8 mouse cellular contexts compared by ENCODE assay signal in the genomic region with DNA sequence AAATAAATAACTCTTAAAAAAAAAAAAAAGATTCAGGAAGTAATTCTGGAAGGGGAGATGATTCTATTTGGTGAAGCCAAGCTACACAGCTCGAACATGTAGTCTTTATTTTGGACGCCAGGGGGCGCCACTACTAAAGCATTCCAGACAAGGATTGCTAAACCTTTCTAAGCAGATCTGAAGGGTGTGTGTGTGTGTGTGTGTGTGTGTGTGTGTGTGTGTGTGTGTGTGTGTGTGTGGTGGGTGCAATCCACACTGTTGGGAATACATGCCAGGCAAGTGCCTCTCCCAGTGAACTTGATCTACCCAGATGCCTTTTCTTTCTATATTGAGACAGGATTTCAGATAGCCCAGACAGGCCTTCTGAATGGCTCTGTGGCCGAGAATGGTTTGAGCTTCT. TPM values are rescaled to one million over a fixed set of nuclear protein-coding genes. Genes with fewer than 3 reads are reported as not detected.
DNase-seq lines count a peak whose midpoint lies in the region; ATAC-seq and TF ChIP-seq lines count a peak whose summit lies in the region.

No protein-coding gene starts in this region.

- H3K4me3 ChIP-seq in MEL (ENCODE audit: control insufficient read depth in 1 of 2, insufficient read depth in 1 of 2, low read depth in 2 of 2, low read length in 2 of 2), result no peak overlapping the region
- H3K4me3 ChIP-seq in forebrain, embryonic 15.5 days, result no peak overlapping the region
- H3K4me3 ChIP-seq in hindbrain, embryonic 12.5 days, result no peak overlapping the region
- no peak overlapping the region for H3K4me3 ChIP-seq in lung, postnatal 0 days (ENCODE audit: low read depth, low read length)

- peak; percentile 82 for ATAC-seq in forebrain, embryonic 15.5 days (replicated peaks)
- ATAC-seq in hindbrain, embryonic 12.5 days (ENCODE audit: low FRiP score), result peak; percentile 82
- ATAC-seq in lung, postnatal 0 days, result peak; percentile 81

- peak; percentile 89 for DNase-seq in MEL (ENCODE audit: low read depth, low spot score)
- peak; percentile 68 for DNase-seq in cerebellum, adult 11 months
- peak; percentile 84 to 88 for DNase-seq in layer of hippocampus, postnatal 10 days (ENCODE audit: low spot score in 2 of 2)
- peak; percentile 87 for DNase-seq in lung, postnatal 0 days (ENCODE audit: low spot score)
- peak; percentile 88 for DNase-seq in retina, postnatal 1 day
- peak; percentile 93 for DNase-seq in thymus, postnatal 4 days

- TF ChIP-seq RAD21 in MEL (IDR thresholded peaks at IDR 0.05; ENCODE audit: low read depth, low read length), result peak; percentile 80

- H3K9ac ChIP-seq in MEL (ENCODE audit: control insufficient read depth, low read depth, low read length, poor library complexity, severe bottlenecking), result no peak overlapping the region
- H3K9ac ChIP-seq in forebrain, embryonic 15.5 days (replicated peaks), result no peak overlapping the region
- H3K9ac ChIP-seq in hindbrain, embryonic 12.5 days, result no peak overlapping the region
- no peak overlapping the region for H3K9ac ChIP-seq in lung, postnatal 0 days (replicated peaks; ENCODE audit: low read depth)

- no peak for TF ChIP-seq POLR2A in MEL (IDR thresholded peaks at IDR 0.05; ENCODE audit: control insufficient read depth in 1 of 2, insufficient read depth in 1 of 2, low read depth in 1 of 2, low read length in 2 of 2, poor library complexity in 1 of 2)

- no peaks in the 10 kb centered on the region for H3K27me3 ChIP-seq in MEL (ENCODE audit: control insufficient read depth in 1 of 2, insufficient read depth in 2 of 2, low read length in 2 of 2)
- no peaks in the 10 kb centered on the region for H3K27me3 ChIP-seq in forebrain, embryonic 15.5 days
- H3K27me3 ChIP-seq in hindbrain, embryonic 12.5 days, result no peaks in the 10 kb centered on the region
- H3K27me3 ChIP-seq in lung, postnatal 0 days (replicated peaks; ENCODE audit: insufficient read depth, low read length), result no peaks in the 10 kb centered on the region

- TF ChIP-seq EP300 in MEL (IDR thresholded peaks at IDR 0.05; ENCODE audit: low read depth in 1 of 2, low read length in 2 of 2), result no peak
- peak; percentile 47; the same call in 1 of the 2 replicates for TF ChIP-seq EP300 in lung, postnatal 0 days (IDR thresholded peaks at IDR 0.05)

- TF ChIP-seq CTCF in MEL (IDR thresholded peaks at IDR 0.05 in 2 of 3, conservative IDR thresholded peaks at IDR 0.05 in 1 of 3; ENCODE audit: control insufficient read depth in 1 of 3, insufficient read depth in 1 of 3, low read depth in 2 of 3, low read length in 3 of 3, poor library complexity in 1 of 3, severe bottlenecking in 1 of 3), result peak; percentile 52 to 84 (median 74)
- TF ChIP-seq CTCF in lung, postnatal 0 days (IDR thresholded peaks at IDR 0.05), result peak; percentile 86

- no peak overlapping the region for H3K27ac ChIP-seq in MEL (ENCODE audit: control insufficient read depth, low read depth, low read length)
- no peak overlapping the region for H3K27ac ChIP-seq in forebrain, embryonic 15.5 days (replicated peaks)
- H3K27ac ChIP-seq in hindbrain, embryonic 12.5 days, result no peak overlapping the region
- no peak overlapping the region for H3K27ac ChIP-seq in lung, postnatal 0 days (ENCODE audit: low read length)

- WGBS in forebrain, embryonic 15.5 days, result 13% methylated on average over 4 of the region's 4 CpGs
- WGBS in hindbrain, embryonic 12.5 days, result 25% methylated on average over 4 of the region's 4 CpGs
- WGBS in lung, postnatal 0 days, result 17% methylated on average over 4 of the region's 4 CpGs

- H3K9me3 ChIP-seq in MEL (replicated peaks; ENCODE audit: insufficient read depth, low read length), result no peaks in the 10 kb centered on the region
- H3K9me3 ChIP-seq in forebrain, embryonic 15.5 days, result no peaks in the 10 kb centered on the region
- H3K9me3 ChIP-seq in hindbrain, embryonic 12.5 days (replicated peaks), result no peaks in the 10 kb centered on the region
- no peaks in the 10 kb centered on the region for H3K9me3 ChIP-seq in lung, postnatal 0 days (ENCODE audit: low read length)

- peaks cover 0 to 13% of the 10 kb centered on the region in 2 experiments; a peak in 2 of 4 replicates for H3K36me3 ChIP-seq in MEL (ENCODE audit: control insufficient read depth in 1 of 2, insufficient read depth in 2 of 2, low read length in 2 of 2)
- H3K36me3 ChIP-seq in forebrain, embryonic 15.5 days, result no peaks in the 10 kb centered on the region
- no peaks in the 10 kb centered on the region for H3K36me3 ChIP-seq in hindbrain, embryonic 12.5 days
- H3K36me3 ChIP-seq in lung, postnatal 0 days (ENCODE audit: insufficient read depth, low read length), result no peaks in the 10 kb centered on the region

- H3K4me1 ChIP-seq in MEL (ENCODE audit: control insufficient read depth in 1 of 2, insufficient read depth in 2 of 2, low read length in 2 of 2), result peaks cover 12 to 13% of the 10 kb centered on the region in 2 experiments
- H3K4me1 ChIP-seq in forebrain, embryonic 15.5 days, result no peaks in the 10 kb centered on the region
- no peaks in the 10 kb centered on the region for H3K4me1 ChIP-seq in hindbrain, embryonic 12.5 days
- no peaks in the 10 kb centered on the region for H3K4me1 ChIP-seq in lung, postnatal 0 days (ENCODE audit: insufficient read depth, low read depth, low read length)

- H3K4me2 ChIP-seq in forebrain, embryonic 15.5 days (replicated peaks), result no peak overlapping the region
- H3K4me2 ChIP-seq in hindbrain, embryonic 12.5 days (replicated peaks), result no peak overlapping the region
- no peak overlapping the region for H3K4me2 ChIP-seq in lung, postnatal 0 days (replicated peaks; ENCODE audit: low read depth, low read length)

- H3K79me2 ChIP-seq in MEL (ENCODE audit: control insufficient read depth, insufficient read depth, low read length, poor library complexity), result no peaks in the 10 kb centered on the region

TF ChIP-seq in MEL, 35 proteins besides CTCF, POLR2A, EP300 and RAD21:
- TF ChIP-seq ZC3H11A (IDR thresholded peaks at IDR 0.05; ENCODE audit: low read depth, low read length) (peak; percentile 87), ZKSCAN1 (IDR thresholded peaks at IDR 0.05; ENCODE audit: low read depth, low read length) (no peak), MAX (IDR thresholded peaks at IDR 0.05; ENCODE audit: low read length) (no peak), ZNF384 (IDR thresholded peaks at IDR 0.05; ENCODE audit: low read depth, low read length) (peak; percentile 66; the same call in 1 of the 2 replicates), UBTF (IDR thresholded peaks at IDR 0.05; ENCODE audit: borderline replicate concordance, insufficient read depth, low read depth, low read length) (no peak), SIN3A (IDR thresholded peaks at IDR 0.05; ENCODE audit: low read length) (peak; percentile 53; the same call in 1 of the 2 replicates), SMC3 (IDR thresholded peaks at IDR 0.05; ENCODE audit: low read depth, low read length) (peak; percentile 89), MEF2A (IDR thresholded peaks at IDR 0.05; ENCODE audit: extremely low read depth, insufficient replicate concordance, low read depth, low read length, poor library complexity, severe bottlenecking) (no peak), E2F4 (IDR thresholded peaks at IDR 0.05; ENCODE audit: borderline replicate concordance, low read depth, low read length) (no peak), POLR2AphosphoS2 (IDR thresholded peaks at IDR 0.05; ENCODE audit: low read length) (no peak), KAT2A (conservative IDR thresholded peaks at IDR 0.05; ENCODE audit: low read depth, low read length) (no peak)

RNA-seq across cellular contexts. Expression of a gene that starts 2.3 kb away (rescaled TPM):
- total RNA-seq in MEL (2012; rRNA removed), result 24.1 and 33.3 TPM in 2 replicates
- 100 to 1,000 TPM; 347 to 425 TPM for polyA plus RNA-seq in MEL (2012; ENCODE audit: insufficient read depth in 1 of 2, insufficient read length in 2 of 2, low read depth in 1 of 2, low replicate concordance in 2 of 2, missing spikeins in 1 of 2)
- 16.7 and 19.6 TPM in 2 replicates for polyA plus RNA-seq in forebrain, embryonic 15.5 days (2015; fragmentation: Nextera tagmentation; extraction: Ambion mirVana)
- 29.8 and 29.9 TPM in 2 replicates for polyA plus RNA-seq in hindbrain, embryonic 12.5 days (2016; fragmentation: Nextera tagmentation; extraction: Ambion mirVana)
- 10 to 100 TPM; 15.8 to 16.3 TPM for total RNA-seq in layer of hippocampus, postnatal 10 days (2021)
- polyA plus RNA-seq in lung, postnatal 0 days (2015; fragmentation: Nextera tagmentation; extraction: Ambion mirVana), result 133 and 141 TPM in 2 replicates

RNA-seq across cellular contexts. Expression of a gene that starts 9.4 kb away (rescaled TPM):
- total RNA-seq in MEL (2012; rRNA removed), result 26.1 and 28.2 TPM in 2 replicates
- 10 to 100 TPM in 1 of 2 experiments, not detected in 1; 65.0 TPM for polyA plus RNA-seq in MEL (2012; ENCODE audit: insufficient read depth in 1 of 2, insufficient read length in 2 of 2, low read depth in 1 of 2, low replicate concordance in 2 of 2, missing spikeins in 1 of 2)
- 9.6 and 11.1 TPM in 2 replicates for polyA plus RNA-seq in forebrain, embryonic 15.5 days (2015; fragmentation: Nextera tagmentation; extraction: Ambion mirVana)
- 14.8 and 17.1 TPM in 2 replicates for polyA plus RNA-seq in hindbrain, embryonic 12.5 days (2016; fragmentation: Nextera tagmentation; extraction: Ambion mirVana)
- total RNA-seq in layer of hippocampus, postnatal 10 days (2021), result 10 to 100 TPM; 56.7 to 66.1 TPM
- 18.6 and 19.1 TPM in 2 replicates for polyA plus RNA-seq in lung, postnatal 0 days (2015; fragmentation: Nextera tagmentation; extraction: Ambion mirVana)

RNA-seq across cellular contexts. Expression of a gene that starts 48.2 kb away (rescaled TPM):
- total RNA-seq in MEL (2012; rRNA removed), result 21.1 and 29.2 TPM in 2 replicates
- polyA plus RNA-seq in MEL (2012; ENCODE audit: insufficient read depth in 1 of 2, insufficient read length in 2 of 2, low read depth in 1 of 2, low replicate concordance in 2 of 2, missing spikeins in 1 of 2), result 10 to 100 TPM in 1 of 2 experiments, not detected in 1; 91.1 TPM
- polyA plus RNA-seq in forebrain, embryonic 15.5 days (2015; fragmentation: Nextera tagmentation; extraction: Ambion mirVana), result 52.9 and 54.1 TPM in 2 replicates
- 57.1 and 61.0 TPM in 2 replicates for polyA plus RNA-seq in hindbrain, embryonic 12.5 days (2016; fragmentation: Nextera tagmentation; extraction: Ambion mirVana)
- total RNA-seq in layer of hippocampus, postnatal 10 days (2021), result 10 to 100 TPM; 29.9 to 34.3 TPM
- 109 and 137 TPM in 2 replicates for polyA plus RNA-seq in lung, postnatal 0 days (2015; fragmentation: Nextera tagmentation; extraction: Ambion mirVana)

RNA-seq across cellular contexts. Expression of a gene that starts 48.2 kb away (rescaled TPM):
- 25.9 and 31.7 TPM in 2 replicates for total RNA-seq in MEL (2012; rRNA removed)
- 100 to 1,000 TPM in 1 of 2 experiments, 10 to 100 TPM in 1; 45.2 to 195 TPM for polyA plus RNA-seq in MEL (2012; ENCODE audit: insufficient read depth in 1 of 2, insufficient read length in 2 of 2, low read depth in 1 of 2, low replicate concordance in 2 of 2, missing spikeins in 1 of 2)
- polyA plus RNA-seq in forebrain, embryonic 15.5 days (2015; fragmentation: Nextera tagmentation; extraction: Ambion mirVana), result 24.2 and 24.7 TPM in 2 replicates
- polyA plus RNA-seq in hindbrain, embryonic 12.5 days (2016; fragmentation: Nextera tagmentation; extraction: Ambion mirVana), result 42.0 and 42.3 TPM in 2 replicates
- 10 to 100 TPM; 33.3 to 34.0 TPM for total RNA-seq in layer of hippocampus, postnatal 10 days (2021)
- polyA plus RNA-seq in lung, postnatal 0 days (2015; fragmentation: Nextera tagmentation; extraction: Ambion mirVana), result 15.5 and 17.0 TPM in 2 replicates
